Mouse (Mus musculus) activated CD4-positive, CD25-positive, alpha-beta regulatory T cell (primary cell): ENCODE measurements around the gene Sft2d2. TPM values are rescaled to one million over a fixed set of nuclear protein-coding genes. Genes with fewer than 3 reads are reported as not detected.

ENCODE experiments used
- polyA plus RNA-seq, 2 experiments: library from polyadenylated mRNA; unstranded; fragments of 100-300 nt; shearing (Covaris generic); gene quantifications; one replicate each; pipeline ENCODE4 v1.2.1; 2017

Sft2d2 gene
- 10 to 100 TPM; 38.8 to 52.7 TPM for polyA plus RNA-seq

GRCm38 (mm10) chr1:165193880-165194661 lies at the start of gene Sft2d2:
Gene Sft2d2, minus strand, starts transcription at chr1:165194438.

GRCm38 (mm10) chr1:165236321-165237298 lies 42.4 kb upstream of the Sft2d2 start, which contains the start of gene Tiprl:
Gene Tiprl, minus strand, starts transcription at chr1:165236996.

GRCm38 (mm10) chr1:165160723-165161405 lies 33.4 kb downstream of the Sft2d2 start, which contains the start of gene Tbx19:
Gene Tbx19, minus strand, starts transcription at chr1:165160773.

Other genes with a start within 250 kb of the Sft2d2 start
- gene Tbx19, start 33.7 kb downstream of the Sft2d2 start, polyA plus RNA-seq = not detected
- 10 to 100 TPM; 75.2 to 80.4 TPM for gene Tiprl, start 42.6 kb upstream of the Sft2d2 start, polyA plus RNA-seq
- gene Gpr161, start 101.4 kb upstream of the Sft2d2 start, polyA plus RNA-seq = under 1 TPM; 0.11 to 0.54 TPM